8 mouse cellular contexts compared by ENCODE assay signal in the genomic region with DNA sequence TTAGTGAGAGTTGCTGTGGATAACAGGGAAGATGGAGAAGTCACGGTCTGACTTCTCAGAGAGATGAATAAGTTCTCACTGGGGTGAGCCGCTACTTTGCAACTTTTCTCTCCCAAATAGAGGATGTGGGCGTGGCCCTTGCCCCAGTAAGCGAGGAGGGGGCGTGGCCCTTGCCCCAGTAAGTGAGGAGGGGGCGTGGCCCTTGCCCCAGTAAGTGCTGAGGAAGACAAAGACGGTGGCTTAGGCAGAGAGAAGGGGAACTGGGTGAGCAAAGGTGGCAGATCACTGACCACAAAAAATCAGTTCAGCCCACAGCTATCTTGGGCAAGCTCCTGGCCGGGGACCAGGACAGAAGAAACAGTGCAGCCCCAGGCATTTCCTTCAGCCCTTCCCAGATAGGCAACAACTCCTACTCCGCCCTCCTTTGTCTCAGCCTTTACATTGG. TPM values are rescaled to one million over a fixed set of nuclear protein-coding genes. Genes with fewer than 3 reads are reported as not detected.
DNase-seq lines count a peak whose midpoint lies in the region; ATAC-seq and TF ChIP-seq lines count a peak whose summit lies in the region.

No protein-coding gene starts in this region.

- peak overlapping the region; percentile 75 for H3K27ac ChIP-seq in heart, embryonic 12.5 days (ENCODE audit: poor library complexity, severe bottlenecking)
- peak overlapping the region; percentile 24; the same call in 1 of the 2 replicates for H3K27ac ChIP-seq in kidney, embryonic 14.5 days (ENCODE audit: low read depth, low read length)
- peak overlapping the region; percentile 59 for H3K27ac ChIP-seq in liver, postnatal 0 days (ENCODE audit: low read depth)

- H3K4me3 ChIP-seq in heart, embryonic 12.5 days, result peak overlapping the region; percentile 6
- peak overlapping the region; percentile 10; the same call in 1 of the 2 replicates for H3K4me3 ChIP-seq in kidney, embryonic 14.5 days (ENCODE audit: low read length)
- H3K4me3 ChIP-seq in liver, postnatal 0 days (ENCODE audit: low read depth, low read length), result no peak overlapping the region

- TF ChIP-seq EP300 in liver, postnatal 0 days (IDR thresholded peaks at IDR 0.05; ENCODE audit: low read depth), result no peak

- TF ChIP-seq CTCF in liver, postnatal 0 days (IDR thresholded peaks at IDR 0.05; ENCODE audit: low read depth), result no peak

- no peaks in the 10 kb centered on the region for H3K27me3 ChIP-seq in heart, embryonic 12.5 days (replicated peaks)
- H3K27me3 ChIP-seq in kidney, embryonic 14.5 days (ENCODE audit: control insufficient read depth, insufficient read depth, low read length), result no peaks in the 10 kb centered on the region
- H3K27me3 ChIP-seq in liver, postnatal 0 days (ENCODE audit: insufficient read depth, low read length), result no peaks in the 10 kb centered on the region

- no peak for DNase-seq in frontal cortex, postnatal 36 days (ENCODE audit: low spot score in 2 of 2)
- DNase-seq in embryo, embryonic 9.5 days (ENCODE audit: extremely low spot score), result peak; percentile 81
- peak; percentile 82 for DNase-seq in liver, postnatal 0 days
- peak; percentile 62 for DNase-seq in neural tube, embryonic 10.5 days (ENCODE audit: extremely low spot score, low spot score)
- peak; percentile 69 for DNase-seq in testis, postnatal 14 days (ENCODE audit: low spot score)

- peaks cover 43% of the 10 kb centered on the region for H3K4me1 ChIP-seq in heart, embryonic 12.5 days (replicated peaks)
- peaks cover 15% of the 10 kb centered on the region for H3K4me1 ChIP-seq in kidney, embryonic 14.5 days (ENCODE audit: control insufficient read depth, insufficient read depth, low read length)
- peaks cover 16% of the 10 kb centered on the region; the same call in 1 of the 2 replicates for H3K4me1 ChIP-seq in liver, postnatal 0 days (ENCODE audit: insufficient read depth)

- no peaks in the 10 kb centered on the region for H3K36me3 ChIP-seq in heart, embryonic 12.5 days
- no peaks in the 10 kb centered on the region for H3K36me3 ChIP-seq in kidney, embryonic 14.5 days (ENCODE audit: control insufficient read depth, insufficient read depth, low read length)
- no peaks in the 10 kb centered on the region for H3K36me3 ChIP-seq in liver, postnatal 0 days (replicated peaks; ENCODE audit: insufficient read depth, low read length)

- H3K4me2 ChIP-seq in heart, embryonic 12.5 days, result peak overlapping the region; percentile 57
- peak overlapping the region; percentile 42 for H3K4me2 ChIP-seq in kidney, embryonic 14.5 days (replicated peaks; ENCODE audit: low read depth, low read length)
- H3K4me2 ChIP-seq in liver, postnatal 0 days (ENCODE audit: low read depth, low read length), result peak overlapping the region; percentile 56

- 15% methylated on average over 9 of the region's 9 CpGs for WGBS in heart, embryonic 12.5 days
- 17% methylated on average over 9 of the region's 9 CpGs for WGBS in kidney, embryonic 14.5 days
- WGBS in liver, postnatal 0 days (ENCODE audit: insufficient replicate concordance), result 7% methylated on average over 9 of the region's 9 CpGs

- 0 out of 2 replicates have a peak overlapping the region, but pooled peaks have one; percentile 23 for H3K9ac ChIP-seq in heart, embryonic 12.5 days
- no peak overlapping the region for H3K9ac ChIP-seq in kidney, embryonic 14.5 days (ENCODE audit: low read depth, low read length)
- no peak overlapping the region for H3K9ac ChIP-seq in liver, postnatal 0 days (replicated peaks)

- 0 out of 2 replicates have a peak, but pooled peaks have one; percentile 23 for ATAC-seq in frontal cortex, adult (ENCODE audit: low TSS enrichment)
- peak; percentile 74 for ATAC-seq in heart, embryonic 12.5 days (ENCODE audit: insufficient number of reproducible peaks, low FRiP score)
- peak; percentile 73; the same call in 1 of the 2 replicates for ATAC-seq in kidney, embryonic 14.5 days (ENCODE audit: low FRiP score, low TSS enrichment)
- ATAC-seq in liver, postnatal 0 days, result peak; percentile 68

- no peaks in the 10 kb centered on the region for H3K9me3 ChIP-seq in heart, embryonic 12.5 days (replicated peaks)
- H3K9me3 ChIP-seq in kidney, embryonic 14.5 days (ENCODE audit: control insufficient read depth, low read length), result no peaks in the 10 kb centered on the region
- H3K9me3 ChIP-seq in liver, postnatal 0 days (ENCODE audit: low read length), result no peaks in the 10 kb centered on the region

RNA-seq across cellular contexts. Expression of a gene that starts 23.9 kb away (rescaled TPM):
- 79.3 and 84.2 TPM in 2 replicates for polyA plus RNA-seq in heart, embryonic 12.5 days (2016; fragmentation: Nextera tagmentation; extraction: Ambion mirVana)
- polyA plus RNA-seq in kidney, embryonic 14.5 days (2014; fragmentation: Nextera tagmentation; extraction: Ambion mirVana), result 12.4 and 31.8 TPM in 2 replicates
- 7.9 and 11.7 TPM in 2 replicates for polyA plus RNA-seq in liver, postnatal 0 days (2015; fragmentation: Nextera tagmentation; extraction: Ambion mirVana)

Comparison
In these comparisons a context has a peak if more than half of its experiments do, and no peak if none do; other contexts are left out.
1. ATAC-seq: peak in every context shown above with its lines; median percentile 74 in heart, embryonic 12.5 days; 73 in kidney, embryonic 14.5 days; 68 in liver, postnatal 0 days; 23 in frontal cortex, adult.
2. DNase-seq: peak in embryo, embryonic 9.5 days (single experiment), liver, postnatal 0 days (single experiment), neural tube, embryonic 10.5 days (single experiment) and testis, postnatal 14 days (single experiment); none in frontal cortex, postnatal 36 days (0 of 2).
3. H3K27ac ChIP-seq: peak in every context shown above with its lines; median percentile 75 in heart, embryonic 12.5 days; 59 in liver, postnatal 0 days; 24 in kidney, embryonic 14.5 days.
4. Peak in every context shown above with its lines, with median percentiles within 50 percentile points of each other: H3K4me2 ChIP-seq.